In genomic region chr9:26733986-26734385, GRCm38 (mm10) we compare ENCODE assay signal across 8 mouse cellular contexts. TPM values are rescaled to one million over a fixed set of nuclear protein-coding genes. Genes with fewer than 3 reads are reported as not detected.
DNase-seq lines count a peak whose midpoint lies in the region.

No protein-coding gene starts in this region.

- intact Hi-C loops in left cerebral cortex, postnatal 4 days (cut with DNase I): no loop called here

- peak; percentile 35 for DNase-seq in embryo, embryonic 9.5 days (ENCODE audit: extremely low spot score)
- DNase-seq in embryo, embryonic 10 days (ENCODE audit: low spot score): no peak
- DNase-seq in right cerebral cortex, postnatal 10 days (ENCODE audit: low spot score in 2 of 2): peak; percentile 66 to 72
- DNase-seq in right cerebral cortex, postnatal 36 days (ENCODE audit: low spot score in 2 of 2): no peak
- peak; percentile 45 for DNase-seq in left cerebral cortex, postnatal 4 days
- DNase-seq in retina, embryonic 14.5 days (ENCODE audit: low spot score): peak; percentile 50
- no peak for DNase-seq in adrenal gland, adult 18-20 months (ENCODE audit: low spot score in 2 of 2)
- DNase-seq in adrenal gland, adult (ENCODE audit: inconsistent age in 2 of 2, low spot score in 1 of 2): no peak

RNA-seq across cellular contexts. Expression of gene B3gat1, which starts 0.5 kb away (rescaled TPM):
- 100 to 1,000 TPM; 283 to 301 TPM for total RNA-seq in left cerebral cortex, postnatal 4 days (2021)
- total RNA-seq in adrenal gland, adult 18-20 months (2021): under 1 TPM; 0.80 to 0.90 TPM

Comparison
In these comparisons a context has a peak if more than half of its experiments do, and no peak if none do; other contexts are left out.
1. DNase-seq: peak in embryo, embryonic 9.5 days (single experiment), right cerebral cortex, postnatal 10 days (2 of 2), left cerebral cortex, postnatal 4 days (single experiment) and retina, embryonic 14.5 days (single experiment); none in embryo, embryonic 10 days (single experiment), right cerebral cortex, postnatal 36 days (0 of 2), adrenal gland, adult 18-20 months (0 of 2) and adrenal gland, adult (0 of 2).
2. RNA of gene B3gat1, which starts 0.5 kb away (total RNA-seq): 283 to 301 TPM in left cerebral cortex, postnatal 4 days; 0.80 to 0.90 TPM in adrenal gland, adult 18-20 months; every median in the first group is over 100 times any median in the second.